Mouse (Mus musculus) thymus, adult 2 months (tissue): ENCODE results near the gene Srprb.

Experiments used
- CTCF ChIP-seq: fragments of 200-500 bp; IDR thresholded peaks from 2 replicates; pipeline ENCODE4 v1.5.1; 2012; ENCODE audit warnings: mild to moderate bottlenecking, control low read depth, low read length, moderate library complexity, borderline replicate concordance; ENCODE audit not compliant: control insufficient read depth, poor library complexity, insufficient read depth; ENCODE audit errors: extremely low read depth
- POLR2A ChIP-seq: fragments of 200-500 bp; IDR thresholded peaks from 2 replicates; pipeline ENCODE4 v1.6.1; 2012; ENCODE audit warnings: mild to moderate bottlenecking, low read length, control low read depth, moderate library complexity; ENCODE audit not compliant: control insufficient read depth, poor library complexity, insufficient read depth; ENCODE audit errors: extremely low read depth

DNA sequence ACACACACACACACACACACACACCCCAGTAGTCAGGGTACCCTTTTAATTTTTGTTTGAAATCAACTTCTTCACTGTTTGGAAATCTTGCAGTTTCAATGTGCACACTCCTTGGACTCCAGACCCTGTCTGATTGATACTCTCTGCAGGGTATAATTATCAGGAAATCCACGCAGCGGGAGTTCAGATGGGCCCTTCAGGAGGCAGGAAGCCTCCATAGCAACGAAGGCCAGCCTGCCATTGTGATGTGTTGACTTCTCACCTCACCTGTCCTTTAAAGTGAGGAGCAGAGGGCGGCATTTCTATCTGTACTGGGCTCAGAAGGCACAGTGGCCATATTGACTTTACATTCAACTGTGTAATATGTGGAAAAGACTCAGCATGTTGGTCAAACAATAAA is 17.1 kb downstream of the Srprb start:
- no peak for TF ChIP-seq CTCF
- no peak for TF ChIP-seq POLR2A
